Mouse (Mus musculus) T-cell, adult 66 days (primary cell): ENCODE measurements around the gene Atp13a2. TPM values are rescaled to one million over a fixed set of nuclear protein-coding genes. Genes with fewer than 3 reads are reported as not detected.

Experiments used
- total RNA-seq, 2 experiments: library from RNA; stranded (reverse); gene quantifications; 3 replicates in 1 of 2; 4 replicates in 1 of 2; pipeline ENCODE4 v1.2.4; 2023

The Atp13a2 gene
- total RNA-seq: 10 to 100 TPM; 32.2 to 32.9 TPM

GRCm38 (mm10) chr4:140986711-140987395, at the start of gene Atp13a2:
Gene Atp13a2, plus strand, starts transcription at chr4:140986873.

GRCm38 (mm10) chr4:140960781-140961466, 25.7 kb upstream of the Atp13a2 start, which contains the start of gene Sdhb:
Gene Sdhb, plus strand, starts transcription at chr4:140961203.

GRCm38 (mm10) chr4:141010118-141010517, 23.4 kb downstream of the Atp13a2 start, which contains the start of gene Mfap2:
Gene Mfap2, plus strand, starts transcription at chr4:141010418.

Other genes starting within 250 kb of the Atp13a2 start
- gene Padi6, start 244.2 kb upstream of the Atp13a2 start, total RNA-seq: not detected
- gene Padi4, start 212.6 kb upstream of the Atp13a2 start, total RNA-seq: 1 to 10 TPM in 1 of 2 experiments, under 1 TPM in 1; 0.47 to 1.1 TPM
- under 1 TPM; 0.41 to 0.56 TPM for gene Padi3, start 176.2 kb upstream of the Atp13a2 start, total RNA-seq
- 1 to 10 TPM in 1 of 2 experiments, under 1 TPM in 1; 0.38 to 1.0 TPM for gene Padi1, start 141.1 kb upstream of the Atp13a2 start, total RNA-seq
- gene Padi2, start 80.5 kb upstream of the Atp13a2 start, total RNA-seq: 10 to 100 TPM; 41.5 to 43.8 TPM
- 10 to 100 TPM; 94.5 to 94.6 TPM for gene Sdhb, start 25.7 kb upstream of the Atp13a2 start, total RNA-seq
- gene Mfap2, start 23.5 kb downstream of the Atp13a2 start, total RNA-seq: under 1 TPM in 1 of 2 experiments, not detected in 1; 0.53 TPM
- gene Crocc, start 73.7 kb downstream of the Atp13a2 start, total RNA-seq: 10 to 100 TPM; 11.9 to 13.1 TPM
- gene Necap2, start 91.5 kb downstream of the Atp13a2 start, total RNA-seq: 10 to 100 TPM; 73.6 to 80.9 TPM
- gene Spata21, start 101.5 kb downstream of the Atp13a2 start, total RNA-seq: not detected
- gene Szrd1, start 152.9 kb downstream of the Atp13a2 start, total RNA-seq: 100 to 1,000 TPM in 1 of 2 experiments, 10 to 100 TPM in 1; 90.7 to 104 TPM
- gene Fbxo42, start 161.0 kb downstream of the Atp13a2 start, total RNA-seq: 10 to 100 TPM; 19.8 to 22.1 TPM
- 1 to 10 TPM; 3.1 to 5.2 TPM for gene Rsg1, start 227.1 kb downstream of the Atp13a2 start, total RNA-seq